Mouse (Mus musculus) subcutaneous adipose tissue, adult 2 months (tissue): ENCODE data around the gene Lrrc47. TPM values are rescaled to one million over a fixed set of nuclear protein-coding genes. Genes with fewer than 3 reads are reported as not detected.

ENCODE experiments used
- polyA plus RNA-seq: library from polyadenylated mRNA; depleted of rRNA; stranded (reverse); fragments of >200 nt; gene quantifications from 2 replicates; pipeline ENCODE4 v1.2.3, GENCODE M21; 2012; ENCODE audit warnings: low replicate concordance; rRNA removed

Lrrc47 gene
- polyA plus RNA-seq: 31.1 and 53.7 TPM in 2 replicates

DNA sequence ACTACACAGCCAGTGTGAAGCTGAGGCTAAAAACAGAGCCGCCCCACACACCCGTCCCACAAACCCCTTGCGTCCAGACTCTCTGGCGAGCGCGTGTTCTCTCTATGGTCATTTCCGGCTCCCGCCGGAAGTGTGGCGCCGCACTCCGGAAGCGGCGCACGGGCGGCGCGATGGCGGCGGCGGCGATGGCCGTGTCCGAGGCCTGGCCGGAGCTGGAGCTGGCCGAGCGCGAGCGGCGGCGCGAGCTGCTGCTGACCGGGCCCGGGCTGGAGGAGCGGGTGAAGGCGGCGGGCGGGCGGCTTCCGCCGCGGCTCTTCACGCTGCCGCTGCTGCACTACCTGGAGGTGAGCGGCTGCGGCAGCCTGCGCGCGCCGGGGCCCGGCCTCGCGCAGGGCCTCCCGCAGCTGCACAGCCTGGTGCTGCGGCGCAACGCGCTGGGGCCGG is at the start of gene Lrrc47:
Lrrc47 (plus strand) TSS at position 86 of the 444 bp plus-strand sequence.

DNA sequence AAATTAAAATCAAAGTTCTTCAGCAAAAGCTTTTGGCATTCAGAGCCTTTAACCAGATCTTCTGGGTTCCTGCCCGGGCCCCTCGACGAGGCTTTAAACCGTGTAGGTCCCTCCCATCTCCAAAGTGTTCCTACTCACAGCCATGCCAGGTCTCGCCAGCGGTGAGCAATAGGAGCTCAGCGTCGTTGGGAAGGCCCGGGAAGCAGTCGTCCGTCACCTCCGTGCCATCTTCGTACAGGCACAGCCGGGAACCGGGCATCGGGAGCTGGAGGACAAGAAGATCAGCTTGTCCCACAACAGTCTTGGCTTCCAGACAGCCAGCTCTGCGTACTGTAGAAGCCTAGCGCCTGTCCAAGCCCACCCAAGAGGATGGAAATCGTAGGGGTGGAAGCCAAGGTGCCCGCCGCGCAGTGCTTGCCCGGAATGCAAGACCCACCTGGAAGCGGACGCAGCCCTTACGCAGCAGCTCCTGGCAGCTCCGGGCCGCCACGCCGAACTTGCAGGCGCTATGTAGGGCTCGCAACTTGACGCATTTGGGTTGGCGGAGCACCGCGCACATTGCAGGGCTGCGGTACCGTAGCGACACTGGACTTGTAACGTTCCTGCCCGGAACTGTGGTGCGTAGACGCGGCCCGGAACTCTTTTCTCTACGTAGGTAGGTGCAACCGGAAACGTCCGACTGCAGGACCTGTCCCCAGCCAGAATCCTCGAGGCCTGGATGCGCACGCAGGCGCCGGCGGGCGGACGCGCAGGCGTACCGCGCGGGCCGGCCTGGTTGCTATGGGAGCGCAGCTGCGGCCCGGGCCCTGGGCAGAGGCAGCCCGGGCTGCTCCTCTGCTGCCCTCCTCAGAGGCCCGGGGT is 36.9 kb upstream of the Lrrc47 start, which contains the start of the genes Dffb and Cep104:
Dffb (minus strand) TSS at position 696 of the 861 bp plus-strand sequence.
Cep104 (plus strand) TSS at position 764 of the 861 bp plus-strand sequence.

DNA sequence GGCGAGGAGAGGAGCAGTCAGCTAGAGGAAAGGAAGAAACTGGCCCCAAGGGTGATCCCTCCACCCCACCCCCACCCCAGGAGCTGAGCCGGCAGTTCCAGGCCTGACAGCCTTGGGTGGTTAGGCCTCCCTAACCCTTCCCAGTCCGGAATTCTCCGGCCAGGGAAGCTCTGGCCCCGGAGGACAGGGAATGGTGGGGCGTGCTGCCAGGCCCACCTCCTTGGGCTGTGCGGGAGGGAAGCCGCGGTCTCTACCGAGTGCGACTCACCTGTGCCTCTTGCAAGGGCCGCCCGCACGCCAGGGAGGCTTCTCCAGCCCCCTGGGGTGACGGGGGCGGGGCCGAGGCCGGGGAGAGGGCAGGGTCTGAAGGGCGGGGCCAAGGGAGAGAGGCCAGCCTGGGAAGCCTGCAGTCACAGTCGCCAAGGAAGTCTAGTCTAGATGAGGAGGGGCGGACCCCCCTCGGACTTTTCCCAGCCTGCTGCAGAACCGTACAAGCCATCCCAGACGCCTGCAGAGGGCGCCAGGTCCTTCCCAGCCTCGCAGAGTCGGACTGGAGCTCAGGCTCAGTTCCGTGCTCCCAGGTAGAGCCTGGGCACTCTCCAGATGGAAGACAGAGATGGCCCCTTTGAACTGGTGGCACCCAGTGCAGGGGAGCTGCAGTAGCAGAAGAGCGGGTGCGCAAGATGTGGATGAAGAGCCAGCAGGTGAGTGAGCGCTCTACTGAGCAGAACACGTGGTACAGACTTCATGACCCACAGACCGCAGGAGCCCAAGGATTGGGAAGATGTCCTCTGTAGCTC is 14.3 kb downstream of the Lrrc47 start, which contains the start of gene Smim1:
Smim1 (minus strand) TSS at position 590 of the 800 bp plus-strand sequence.

DNA sequence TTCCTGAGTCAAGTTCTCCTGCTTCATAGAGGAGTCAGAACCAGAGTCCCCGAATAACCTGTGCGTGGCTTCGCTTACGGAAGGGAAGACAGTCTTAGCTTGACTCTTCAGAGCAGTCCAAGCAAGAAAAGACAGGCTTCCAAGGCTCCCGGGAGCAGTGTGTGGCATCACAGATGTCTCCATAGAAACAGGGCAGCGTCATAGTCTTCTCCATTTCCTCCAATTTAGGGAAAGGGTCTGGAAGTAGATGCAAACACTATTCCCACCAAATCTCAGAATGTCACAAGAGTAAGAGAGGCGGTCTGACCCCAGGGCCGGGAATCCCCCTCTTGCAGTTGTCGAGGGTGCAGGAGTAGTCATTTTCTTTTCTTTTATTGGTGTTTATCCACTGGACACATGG is 31.0 kb downstream of the Lrrc47 start, which contains the start of gene Ccdc27:
Ccdc27 (minus strand) TSS at position 101 of the 400 bp plus-strand sequence.

Other genes with a start within 250 kb of the Lrrc47 start
- gene A430005L14Rik, start 54.5 kb upstream of the Lrrc47 start, polyA plus RNA-seq: 27.7 and 39.4 TPM in 2 replicates
- 8.2 and 15.1 TPM in 2 replicates for gene Dffb, start 36.6 kb upstream of the Lrrc47 start, polyA plus RNA-seq
- gene Cep104, start 36.5 kb upstream of the Lrrc47 start, polyA plus RNA-seq: 16.2 and 18.6 TPM in 2 replicates
- 114 and 165 TPM in 2 replicates for gene Smim1, start 14.5 kb downstream of the Lrrc47 start, polyA plus RNA-seq
- not detected in 2 replicates for gene Ccdc27, start 30.9 kb downstream of the Lrrc47 start, polyA plus RNA-seq
- gene Trp73, start 128.5 kb downstream of the Lrrc47 start, polyA plus RNA-seq: 0.06 TPM in 1 of 2 replicates, not detected in the other
- 17.3 and 27.8 TPM in 2 replicates for gene Wrap73, start 130.6 kb downstream of the Lrrc47 start, polyA plus RNA-seq
- gene Tprgl, start 148.9 kb downstream of the Lrrc47 start, polyA plus RNA-seq: 173 and 225 TPM in 2 replicates
- 6.0 and 7.7 TPM in 2 replicates for gene Megf6, start 159.0 kb downstream of the Lrrc47 start, polyA plus RNA-seq